Mouse (Mus musculus): ENCODE data around the gene Heatr5a. TPM values are rescaled to one million over a fixed set of nuclear protein-coding genes. Genes with fewer than 3 reads are reported as not detected.

The Heatr5a gene
- polyA plus RNA-seq, 1 experiment from 2014 or later = 13.8 TPM

- ATAC-seq = peak; percentile 48; the same call in 1 of the 2 replicates
- peaks cover 23% of the 10 kb centered on the region for H3K36me3 ChIP-seq
- peak overlapping the region; percentile 17 for H3K4me2 ChIP-seq
- H3K27ac ChIP-seq = peak overlapping the region; percentile 64; the same call in 1 of the 2 replicates
- H3K4me3 ChIP-seq = no peak overlapping the region
- H3K9me3 ChIP-seq (replicated peaks) = no peaks in the 10 kb centered on the region
- H3K27me3 ChIP-seq (replicated peaks) = no peaks in the 10 kb centered on the region
- H3K4me1 ChIP-seq = peaks cover 35% of the 10 kb centered on the region
- peak overlapping the region; percentile 30; the same call in 1 of the 2 replicates for H3K9ac ChIP-seq
- WGBS (ENCODE audit: insufficient replicate concordance) = 25% methylated on average over 11 of the region's 11 CpGs
Observed at GRCm38 (mm10) chr12:51871446-51872144, 99.5 kb downstream of the Heatr5a start.

- peaks cover 54% of the 10 kb centered on the region for H3K4me1 ChIP-seq
- H3K9me3 ChIP-seq (replicated peaks) = no peaks in the 10 kb centered on the region
- H3K27ac ChIP-seq = 0 out of 2 replicates have a peak overlapping the region, but pooled peaks have one; percentile 13
- H3K9ac ChIP-seq = no peak overlapping the region
- no peak overlapping the region for H3K4me2 ChIP-seq
- peaks cover 10% of the 10 kb centered on the region; the same call in 1 of the 2 replicates for H3K36me3 ChIP-seq
- WGBS (ENCODE audit: insufficient replicate concordance) = 70% methylated on average over 3 of the region's 3 CpGs
- H3K27me3 ChIP-seq (replicated peaks) = no peaks in the 10 kb centered on the region
- no peak overlapping the region for H3K4me3 ChIP-seq
- ATAC-seq = no peak
Observed at GRCm38 (mm10) chr12:51869511-51869910, 101.6 kb downstream of the Heatr5a start.

- no peaks in the 10 kb centered on the region for H3K27me3 ChIP-seq (replicated peaks)
- no peak for ATAC-seq
- H3K36me3 ChIP-seq = no peaks in the 10 kb centered on the region
- no peaks in the 10 kb centered on the region for H3K9me3 ChIP-seq (replicated peaks)
- 72% methylated on average over 8 of the region's 8 CpGs for WGBS (ENCODE audit: insufficient replicate concordance)
- H3K27ac ChIP-seq = no peak overlapping the region
- no peak overlapping the region for H3K4me3 ChIP-seq
- H3K4me1 ChIP-seq = peaks cover 43% of the 10 kb centered on the region
- no peak overlapping the region for H3K4me2 ChIP-seq
- no peak overlapping the region for H3K9ac ChIP-seq
Observed at GRCm38 (mm10) chr12:51867076-51867475, 104.0 kb downstream of the Heatr5a start.

GRCm38 (mm10) chr12:51866226-51866910 lies 104.8 kb downstream of the Heatr5a start:
- H3K4me1 ChIP-seq = peaks cover 35% of the 10 kb centered on the region
- no peak overlapping the region for H3K9ac ChIP-seq
- no peaks in the 10 kb centered on the region for H3K27me3 ChIP-seq (replicated peaks)
- ATAC-seq = peak; percentile 12; the same call in 1 of the 2 replicates
- peak overlapping the region; percentile 54; the same call in 1 of the 2 replicates for H3K27ac ChIP-seq
- H3K4me2 ChIP-seq = no peak overlapping the region
- H3K36me3 ChIP-seq = no peaks in the 10 kb centered on the region
- no peak overlapping the region for H3K4me3 ChIP-seq
- 64% methylated on average over 13 of the region's 13 CpGs for WGBS (ENCODE audit: insufficient replicate concordance)
- H3K9me3 ChIP-seq (replicated peaks) = no peaks in the 10 kb centered on the region

- Histone ChIP-seq H3K36me3 (no peaks in the 10 kb centered on the region), H3K9ac (no peak overlapping the region), H3K27ac (peak overlapping the region; percentile 54; the same call in 1 of the 2 replicates), H3K4me2 (no peak overlapping the region), H3K4me1 (peaks cover 30% of the 10 kb centered on the region), H3K27me3 (replicated peaks) (no peaks in the 10 kb centered on the region), H3K4me3 (no peak overlapping the region), H3K9me3 (replicated peaks) (no peaks in the 10 kb centered on the region)
- ATAC-seq = peak; percentile 62
- WGBS (ENCODE audit: insufficient replicate concordance) = 49% methylated on average over 4 of the region's 4 CpGs
Observed at GRCm38 (mm10) chr12:51865790-51866179, 105.3 kb downstream of the Heatr5a start.

- H3K4me1 ChIP-seq = peaks cover 28% of the 10 kb centered on the region
- no peak overlapping the region for H3K4me3 ChIP-seq
- ATAC-seq = peak; percentile 10; the same call in 1 of the 2 replicates
- H3K9me3 ChIP-seq (replicated peaks) = no peaks in the 10 kb centered on the region
- no peak overlapping the region for H3K27ac ChIP-seq
- no peak overlapping the region for H3K4me2 ChIP-seq
- no peaks in the 10 kb centered on the region for H3K27me3 ChIP-seq (replicated peaks)
- H3K9ac ChIP-seq = no peak overlapping the region
- 55% methylated on average over 9 of the region's 9 CpGs for WGBS (ENCODE audit: insufficient replicate concordance)
- no peaks in the 10 kb centered on the region for H3K36me3 ChIP-seq
Observed at GRCm38 (mm10) chr12:51865061-51865789, 105.9 kb downstream of the Heatr5a start.

- no peaks in the 10 kb centered on the region for H3K9me3 ChIP-seq (replicated peaks)
- no peak overlapping the region for H3K27ac ChIP-seq
- no peak overlapping the region for H3K4me2 ChIP-seq
- H3K36me3 ChIP-seq = no peaks in the 10 kb centered on the region
- no peak overlapping the region for H3K9ac ChIP-seq
- peaks cover 40% of the 10 kb centered on the region for H3K4me1 ChIP-seq
- H3K4me3 ChIP-seq = no peak overlapping the region
- no peak for ATAC-seq
- 77% methylated on average over 14 of the region's 14 CpGs for WGBS (ENCODE audit: insufficient replicate concordance)
- H3K27me3 ChIP-seq (replicated peaks) = no peaks in the 10 kb centered on the region
Observed at GRCm38 (mm10) chr12:51863116-51864002, 107.8 kb downstream of the Heatr5a start.

- Histone ChIP-seq H3K27ac (peak overlapping the region; percentile 92), H3K4me1 (peaks cover 60% of the 10 kb centered on the region), H3K4me3 (no peak overlapping the region), H3K4me2 (peak overlapping the region; percentile 12; the same call in 1 of the 2 replicates), H3K9me3 (replicated peaks) (no peaks in the 10 kb centered on the region), H3K9ac (no peak overlapping the region), H3K36me3 (no peaks in the 10 kb centered on the region), H3K27me3 (replicated peaks) (no peaks in the 10 kb centered on the region)
- WGBS (ENCODE audit: insufficient replicate concordance) = 46% methylated on average over 13 of the region's 13 CpGs
- ATAC-seq = peak; percentile 8; the same call in 1 of the 2 replicates
Observed at GRCm38 (mm10) chr12:51858134-51859028, 112.7 kb downstream of the Heatr5a start.

GRCm38 (mm10) chr12:51856768-51857295 lies 114.3 kb downstream of the Heatr5a start:
- WGBS (ENCODE audit: insufficient replicate concordance) = 17% methylated on average over 8 of the region's 8 CpGs
- Histone ChIP-seq H3K9me3 (replicated peaks) (no peaks in the 10 kb centered on the region), H3K4me3 (no peak overlapping the region), H3K9ac (peak overlapping the region; percentile 55; the same call in 1 of the 2 replicates), H3K4me2 (peak overlapping the region; percentile 38), H3K27ac (peak overlapping the region; percentile 92), H3K36me3 (no peaks in the 10 kb centered on the region), H3K27me3 (replicated peaks) (no peaks in the 10 kb centered on the region), H3K4me1 (peaks cover 75% of the 10 kb centered on the region)
- ATAC-seq = peak; percentile 51

- ATAC-seq = 0 out of 2 replicates have a peak, but pooled peaks have one; percentile 6
- 41% methylated on average over 2 of the region's 2 CpGs for WGBS (ENCODE audit: insufficient replicate concordance)
- Histone ChIP-seq H3K27me3 (replicated peaks) (no peaks in the 10 kb centered on the region), H3K4me2 (peak overlapping the region; percentile 38), H3K4me1 (peaks cover 83% of the 10 kb centered on the region), H3K36me3 (no peaks in the 10 kb centered on the region), H3K27ac (peak overlapping the region; percentile 92), H3K9me3 (replicated peaks) (no peaks in the 10 kb centered on the region), H3K4me3 (0 out of 2 replicates have a peak overlapping the region, but pooled peaks have one; percentile 4), H3K9ac (peak overlapping the region; percentile 55)
Observed at GRCm38 (mm10) chr12:51855872-51856271, 115.2 kb downstream of the Heatr5a start.

Data from liver, embryonic 12.5 days (tissue).